Mouse (Mus musculus): ENCODE data around the gene Gabra1.

DNA sequence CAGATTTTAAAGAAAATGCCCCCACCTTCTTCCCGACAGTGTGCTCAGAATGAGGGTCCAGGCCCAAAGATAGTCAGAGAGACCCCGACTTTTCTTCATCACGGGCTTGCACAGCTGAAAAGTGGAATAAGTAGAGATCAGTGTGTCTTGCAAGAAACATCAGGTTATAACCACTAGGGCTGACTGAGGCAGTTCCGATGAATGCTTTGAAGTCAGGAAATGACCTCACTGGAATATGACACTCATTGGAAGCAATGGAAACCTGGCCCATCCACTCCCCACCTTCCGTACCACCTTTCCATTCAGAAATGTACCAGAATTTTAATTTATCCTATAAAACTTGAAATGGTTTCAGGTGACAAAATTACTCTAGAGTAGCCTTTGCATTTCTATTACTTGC is 3.2 kb downstream of the Gabra1 start:
- TF ChIP-seq CTCF (IDR thresholded peaks at IDR 0.05; ENCODE audit: low read depth) (no peak), EP300 (IDR thresholded peaks at IDR 0.05; ENCODE audit: low read depth) (no peak)
